Mouse (Mus musculus) G1E (cell line): ENCODE results near the gene AW549877.

Experiments used
- CTCF ChIP-seq: IDR thresholded peaks from 2 replicates; pipeline ENCODE4 v1.5.1; 2012; ENCODE audit warnings: low read depth, low read length, inconsistent platforms, mixed read lengths
- GATA1 ChIP-seq: IDR thresholded peaks from 2 replicates; pipeline ENCODE4 v1.6.1; 2012; ENCODE audit warnings: borderline replicate concordance, low read length, inconsistent platforms, mixed read lengths
- TAL1 ChIP-seq: conservative IDR thresholded peaks from 2 replicates; pipeline ENCODE4 v1.6.1; 2012; ENCODE audit warnings: low read depth, low read length, inconsistent platforms, mixed read lengths

DNA sequence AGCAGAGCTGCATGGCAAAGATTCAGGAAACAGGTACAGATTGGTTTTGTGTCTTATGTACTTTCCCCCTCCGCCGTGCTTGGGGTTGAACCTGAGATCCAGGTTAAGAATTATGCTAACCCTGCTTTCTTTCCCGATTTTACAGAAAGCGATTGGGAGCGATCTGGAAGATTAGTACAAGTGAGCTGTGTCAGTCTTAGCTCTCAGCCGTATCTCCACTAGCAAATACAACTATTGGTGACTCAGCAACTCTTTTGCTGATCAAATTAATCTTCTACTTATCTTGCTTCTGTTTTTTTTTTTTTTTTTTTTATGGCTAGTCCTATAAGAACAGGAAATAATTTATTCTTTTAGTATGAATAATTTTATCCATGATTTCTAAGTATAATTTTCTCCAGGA is 25.4 kb downstream of the AW549877 start:
- TF ChIP-seq CTCF = no peak
- no peak for TF ChIP-seq TAL1
- TF ChIP-seq GATA1 = no peak
